Mouse (Mus musculus) midbrain, embryonic 11.5 days (tissue): ENCODE measurements around the gene Scaf4. TPM values are rescaled to one million over a fixed set of nuclear protein-coding genes. Genes with fewer than 3 reads are reported as not detected.

Experiments used
- polyA plus RNA-seq: library from polyadenylated mRNA; unstranded; fragments of >200 nt; fragmentation: Nextera tagmentation; extraction: Ambion mirVana; gene quantifications from 2 replicates; pipeline ENCODE4 v1.2.1, GENCODE M21; 2014

Gene Scaf4
- polyA plus RNA-seq, 1 experiment from 2014 or later: 31.6 TPM

Other genes starting within 250 kb of the Scaf4 start
- 14.2 and 16.9 TPM in 2 replicates for gene Tiam1, start 140.7 kb downstream of the Scaf4 start, polyA plus RNA-seq
- gene Sod1, start 63.7 kb downstream of the Scaf4 start, polyA plus RNA-seq: 1,019 and 1,097 TPM in 2 replicates
- 9.7 TPM in 2 replicates for gene Hunk, start 101.5 kb upstream of the Scaf4 start, polyA plus RNA-seq